Mouse (Mus musculus) hindbrain, embryonic 15.5 days (tissue): Measurements from ENCODE around the gene Col5a1. TPM values are rescaled to one million over a fixed set of nuclear protein-coding genes. Genes with fewer than 3 reads are reported as not detected.

Source experiments
- ATAC-seq: fragments of 200-750 bp; cut with Nextera tagmentation; 2 replicates; pipeline ENCODE4 v1.8.0; 2017; ENCODE audit warnings: low read depth, moderate number of reproducible peaks, moderate TSS enrichment; ENCODE audit not compliant: low FRiP score
- H3K27ac ChIP-seq: fragments of 300-500 bp; sonication (generic); replicated peaks from 2 replicates; pipeline ENCODE4 v1.5.1; 2015; ENCODE audit warnings: mild to moderate bottlenecking, inconsistent platforms
- H3K27me3 ChIP-seq: fragments of 300-500 bp; sonication (generic); 2 replicates; pipeline ENCODE4 v1.6.1; 2015; ENCODE audit warnings: control low read depth, inconsistent platforms
- H3K36me3 ChIP-seq: fragments of 300-500 bp; sonication (generic); 2 replicates; pipeline ENCODE4 v1.6.1; 2015; ENCODE audit warnings: control low read depth, inconsistent platforms
- H3K4me1 ChIP-seq: fragments of 300-500 bp; sonication (generic); replicated peaks from 2 replicates; pipeline ENCODE4 v1.6.1; 2015; ENCODE audit warnings: control low read depth, inconsistent platforms
- H3K4me2 ChIP-seq: fragments of 300-500 bp; sonication (generic); 2 replicates; pipeline ENCODE4 v1.6.1; 2015; ENCODE audit warnings: moderate library complexity, mild to moderate bottlenecking, inconsistent platforms
- H3K4me3 ChIP-seq: fragments of 300-500 bp; sonication (generic); 2 replicates; pipeline ENCODE4 v1.5.1; 2015; ENCODE audit warnings: mild to moderate bottlenecking, inconsistent platforms
- H3K9ac ChIP-seq: fragments of 300-500 bp; sonication (generic); 2 replicates; pipeline ENCODE4 v1.6.1; 2015; ENCODE audit warnings: inconsistent platforms
- H3K9me3 ChIP-seq: fragments of 300-500 bp; sonication (generic); 2 replicates; pipeline ENCODE4 v1.6.1; 2016; ENCODE audit warnings: control low read depth, inconsistent platforms
- WGBS: fragments of 180-500 bp; shearing (Covaris S2); methylation state at CpG from one replicate; pipeline ENCODE4 v1.1.7; 2015; 5-methylcytosine and 5-hydroxymethylcytosine counted together
- polyA plus RNA-seq: library from polyadenylated mRNA; unstranded; fragments of >200 nt; fragmentation: Nextera tagmentation; extraction: Ambion mirVana; gene quantifications from 2 replicates; pipeline ENCODE4 v1.2.1, GENCODE M21; 2015

Col5a1 gene
- polyA plus RNA-seq, 1 experiment from 2014 or later, result 12.0 TPM

- no peak overlapping the region for H3K27ac ChIP-seq
These were observed 70.5 kb downstream of the Col5a1 start for GRCm38 (mm10) chr2:27956751-27957150.

GRCm38 (mm10) chr2:27957184-27957583 is 71.0 kb downstream of the Col5a1 start:
- WGBS, result 27% methylated on average over 5 of the region's 5 CpGs
- no peak overlapping the region for H3K9ac ChIP-seq
- H3K4me1 ChIP-seq, result peaks cover 17% of the 10 kb centered on the region
- no peak for ATAC-seq
- no peaks in the 10 kb centered on the region for H3K36me3 ChIP-seq
- H3K4me2 ChIP-seq, result no peak overlapping the region
- H3K4me3 ChIP-seq, result no peak overlapping the region
- no peaks in the 10 kb centered on the region for H3K9me3 ChIP-seq
- no peaks in the 10 kb centered on the region for H3K27me3 ChIP-seq
- H3K27ac ChIP-seq, result no peak overlapping the region

More at GRCm38 (mm10) chr2:27956751-27957150, 70.5 kb downstream of the Col5a1 start:
- ATAC-seq, result no peak
- Histone ChIP-seq H3K27me3 (no peaks in the 10 kb centered on the region), H3K4me3 (no peak overlapping the region), H3K9me3 (no peaks in the 10 kb centered on the region), H3K36me3 (no peaks in the 10 kb centered on the region), H3K4me2 (no peak overlapping the region), H3K4me1 (peaks cover 17% of the 10 kb centered on the region), H3K9ac (no peak overlapping the region)
- WGBS, result 54% methylated on average over 7 of the region's 7 CpGs

- Histone ChIP-seq H3K4me2 (no peak overlapping the region), H3K36me3 (no peaks in the 10 kb centered on the region), H3K27me3 (no peaks in the 10 kb centered on the region), H3K9ac (no peak overlapping the region), H3K9me3 (no peaks in the 10 kb centered on the region), H3K27ac (no peak overlapping the region), H3K4me1 (peaks cover 12% of the 10 kb centered on the region), H3K4me3 (no peak overlapping the region)
- no peak for ATAC-seq
- 76% methylated on average over 6 of the region's 6 CpGs for WGBS
These were observed 73.0 kb downstream of the Col5a1 start for GRCm38 (mm10) chr2:27959275-27959674.

- H3K4me1 ChIP-seq, result peaks cover 12% of the 10 kb centered on the region
- no peak overlapping the region for H3K27ac ChIP-seq
- WGBS, result 95% methylated on average over 2 of the region's 2 CpGs
- ATAC-seq, result no peak
- no peak overlapping the region for H3K4me3 ChIP-seq
- no peaks in the 10 kb centered on the region for H3K9me3 ChIP-seq
- no peak overlapping the region for H3K4me2 ChIP-seq
- no peaks in the 10 kb centered on the region for H3K27me3 ChIP-seq
- no peak overlapping the region for H3K9ac ChIP-seq
- H3K36me3 ChIP-seq, result no peaks in the 10 kb centered on the region
These were observed 75.0 kb downstream of the Col5a1 start for GRCm38 (mm10) chr2:27961190-27961589.

- Histone ChIP-seq H3K27me3 (no peaks in the 10 kb centered on the region), H3K9me3 (no peaks in the 10 kb centered on the region), H3K4me3 (no peak overlapping the region), H3K9ac (no peak overlapping the region), H3K4me1 (peaks cover 3% of the 10 kb centered on the region; the same call in 1 of the 2 replicates), H3K27ac (no peak overlapping the region), H3K36me3 (no peaks in the 10 kb centered on the region), H3K4me2 (no peak overlapping the region)
- WGBS, result 83% methylated on average over 3 of the region's 3 CpGs
- ATAC-seq, result no peak
These were observed 76.2 kb downstream of the Col5a1 start for GRCm38 (mm10) chr2:27962406-27962805.

- Histone ChIP-seq H3K36me3 (no peaks in the 10 kb centered on the region), H3K4me1 (peaks cover 7% of the 10 kb centered on the region), H3K27ac (no peak overlapping the region), H3K27me3 (no peaks in the 10 kb centered on the region), H3K9ac (no peak overlapping the region), H3K4me3 (no peak overlapping the region), H3K9me3 (no peaks in the 10 kb centered on the region), H3K4me2 (no peak overlapping the region)
- 18% methylated on average over 6 of the region's 6 CpGs for WGBS
- ATAC-seq, result no peak
These were observed 82.9 kb downstream of the Col5a1 start for GRCm38 (mm10) chr2:27969158-27969557.

- H3K4me2 ChIP-seq, result no peak overlapping the region
- H3K9me3 ChIP-seq, result no peaks in the 10 kb centered on the region
- ATAC-seq, result no peak
- WGBS, result 48% methylated on average over 3 of the region's 3 CpGs
- H3K27me3 ChIP-seq, result no peaks in the 10 kb centered on the region
- peaks cover 7% of the 10 kb centered on the region for H3K4me1 ChIP-seq
- no peak overlapping the region for H3K4me3 ChIP-seq
- H3K9ac ChIP-seq, result no peak overlapping the region
- H3K27ac ChIP-seq, result no peak overlapping the region
- no peaks in the 10 kb centered on the region for H3K36me3 ChIP-seq
These were observed 87.6 kb downstream of the Col5a1 start for GRCm38 (mm10) chr2:27973840-27974239.

GRCm38 (mm10) chr2:27975786-27976185 is 89.6 kb downstream of the Col5a1 start:
- H3K36me3 ChIP-seq, result no peaks in the 10 kb centered on the region
- no peaks in the 10 kb centered on the region for H3K9me3 ChIP-seq
- no peak overlapping the region for H3K9ac ChIP-seq
- H3K4me3 ChIP-seq, result no peak overlapping the region
- H3K27ac ChIP-seq, result no peak overlapping the region
- no peaks in the 10 kb centered on the region for H3K27me3 ChIP-seq
- peaks cover 5% of the 10 kb centered on the region; the same call in 1 of the 2 replicates for H3K4me1 ChIP-seq
- no peak overlapping the region for H3K4me2 ChIP-seq
- 66% methylated on average over 3 of the region's 3 CpGs for WGBS
- ATAC-seq, result no peak

GRCm38 (mm10) chr2:27976512-27976911 is 90.3 kb downstream of the Col5a1 start:
- H3K4me2 ChIP-seq, result no peak overlapping the region
- H3K4me1 ChIP-seq, result peaks cover 5% of the 10 kb centered on the region; the same call in 1 of the 2 replicates
- WGBS, result 57% methylated on average over 4 of the region's 4 CpGs
- H3K9me3 ChIP-seq, result no peaks in the 10 kb centered on the region
- no peaks in the 10 kb centered on the region for H3K27me3 ChIP-seq
- H3K27ac ChIP-seq, result no peak overlapping the region
- H3K4me3 ChIP-seq, result no peak overlapping the region
- ATAC-seq, result no peak
- H3K9ac ChIP-seq, result no peak overlapping the region
- H3K36me3 ChIP-seq, result no peaks in the 10 kb centered on the region

- no peaks in the 10 kb centered on the region for H3K27me3 ChIP-seq
These were observed 94.8 kb downstream of the Col5a1 start for GRCm38 (mm10) chr2:27981066-27981465.

GRCm38 (mm10) chr2:27981621-27982535 is 95.7 kb downstream of the Col5a1 start:
- no peaks in the 10 kb centered on the region for H3K27me3 ChIP-seq
- 86% methylated on average over 14 of the region's 14 CpGs for WGBS
- no peak overlapping the region for H3K4me2 ChIP-seq
- no peak for ATAC-seq
- no peaks in the 10 kb centered on the region for H3K9me3 ChIP-seq
- no peak overlapping the region for H3K9ac ChIP-seq
- peaks cover 5% of the 10 kb centered on the region; the same call in 1 of the 2 replicates for H3K4me1 ChIP-seq
- no peaks in the 10 kb centered on the region for H3K36me3 ChIP-seq
- no peak overlapping the region for H3K27ac ChIP-seq
- no peak overlapping the region for H3K4me3 ChIP-seq

More at GRCm38 (mm10) chr2:27981066-27981465, 94.8 kb downstream of the Col5a1 start:
- H3K27ac ChIP-seq, result no peak overlapping the region
- H3K4me2 ChIP-seq, result no peak overlapping the region
- peaks cover 5% of the 10 kb centered on the region; the same call in 1 of the 2 replicates for H3K4me1 ChIP-seq
- no peak overlapping the region for H3K4me3 ChIP-seq
- H3K9me3 ChIP-seq, result no peaks in the 10 kb centered on the region
- H3K36me3 ChIP-seq, result no peaks in the 10 kb centered on the region
- H3K9ac ChIP-seq, result no peak overlapping the region
- 92% methylated on average over 2 of the region's 2 CpGs for WGBS
- ATAC-seq, result no peak

GRCm38 (mm10) chr2:27983093-27983492 is 96.9 kb downstream of the Col5a1 start:
- H3K27me3 ChIP-seq, result no peaks in the 10 kb centered on the region
- H3K9ac ChIP-seq, result no peak overlapping the region
- peaks cover 5% of the 10 kb centered on the region; the same call in 1 of the 2 replicates for H3K4me1 ChIP-seq
- no peaks in the 10 kb centered on the region for H3K36me3 ChIP-seq
- H3K27ac ChIP-seq, result no peak overlapping the region
- H3K4me3 ChIP-seq, result no peak overlapping the region
- no peak for ATAC-seq
- H3K4me2 ChIP-seq, result no peak overlapping the region
- no peaks in the 10 kb centered on the region for H3K9me3 ChIP-seq
